Mouse (Mus musculus) brain, embryonic 14.5 days (tissue): Measurements from ENCODE around the gene Ajm1.

Source experiments
- CTCF ChIP-seq: fragments of 200-500 bp; IDR thresholded peaks from 2 replicates; pipeline ENCODE4 v1.5.1; 2012; ENCODE audit warnings: inconsistent platforms, mild to moderate bottlenecking, moderate library complexity, borderline replicate concordance; ENCODE audit not compliant: insufficient read depth, insufficient read length; ENCODE audit errors: extremely low read depth
- POLR2A ChIP-seq: fragments of 200-500 bp; IDR thresholded peaks from 2 replicates; pipeline ENCODE4 v1.6.1; 2012; ENCODE audit warnings: mild to moderate bottlenecking, inconsistent platforms, borderline replicate concordance; ENCODE audit not compliant: poor library complexity, insufficient read depth, insufficient read length, severe bottlenecking; ENCODE audit errors: extremely low read depth

DNA sequence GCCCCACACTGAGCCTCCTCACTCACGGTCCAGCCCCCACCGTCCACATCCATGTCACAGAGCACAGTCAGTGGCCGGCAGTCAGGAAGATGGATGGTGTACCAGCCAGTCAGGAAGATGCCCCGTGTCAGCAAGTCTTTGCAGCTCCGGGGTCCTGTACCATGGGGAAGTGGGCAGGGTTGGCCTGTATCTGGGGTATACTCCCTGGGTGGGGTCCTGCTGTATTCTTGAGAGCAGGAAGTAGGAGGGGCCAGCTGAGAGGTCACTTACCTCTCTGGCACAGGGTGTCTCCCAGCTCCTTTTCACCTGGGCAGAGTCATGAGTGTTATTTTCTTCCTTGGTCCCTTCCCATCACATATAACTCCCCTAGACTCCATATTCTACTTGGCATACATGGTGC is 44.4 kb upstream of the Ajm1 start:
- TF ChIP-seq CTCF: no peak
- no peak for TF ChIP-seq POLR2A
